Mouse (Mus musculus): ENCODE measurements around the gene Samd1.

Gene Samd1

DNA sequence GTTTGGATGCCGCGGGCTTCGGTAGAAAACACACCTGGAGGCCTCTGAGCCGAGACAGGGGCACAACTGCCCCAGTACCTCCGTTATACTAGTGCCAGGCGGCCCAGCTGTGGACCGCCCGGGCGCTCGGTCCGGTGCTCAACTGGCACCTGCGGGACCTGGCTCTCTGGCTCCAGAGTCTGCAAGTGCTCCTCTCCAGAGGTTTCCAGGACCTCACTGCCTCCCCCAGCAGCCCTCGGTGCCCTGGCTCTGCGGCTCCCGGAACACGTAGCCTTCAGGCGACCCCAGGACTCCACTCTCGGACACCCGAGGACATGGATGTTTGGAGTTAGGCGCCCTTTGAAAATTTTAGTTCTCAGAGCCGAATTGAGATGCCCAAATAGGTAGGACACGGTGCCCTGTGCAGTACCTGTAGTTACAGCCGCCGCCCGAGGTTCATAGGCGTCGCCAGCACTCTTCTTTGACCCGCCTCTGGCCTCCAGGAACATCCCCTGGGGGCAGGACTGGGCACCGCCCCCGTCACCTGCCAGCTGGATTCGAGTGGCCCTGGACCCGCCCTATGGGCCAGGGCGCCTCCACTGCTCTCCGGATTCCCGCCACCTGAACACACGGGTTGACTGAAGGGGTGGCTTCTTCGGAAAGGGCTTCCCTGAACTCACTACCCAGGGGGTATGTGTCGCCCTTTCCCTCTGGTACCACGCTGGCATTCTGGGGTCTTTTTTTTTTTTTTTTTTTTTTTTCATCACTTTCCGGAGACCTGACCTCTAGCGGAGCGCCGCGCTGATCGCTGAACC lies 14.4 kb downstream of the Samd1 start, which contains the start of gene 2210011C24Rik:
Gene 2210011C24Rik, minus strand, starts transcription at position 467 of the 794 bp plus-strand sequence.
- DNase-seq (ENCODE audit: low read depth, low spot score): no peak

DNA sequence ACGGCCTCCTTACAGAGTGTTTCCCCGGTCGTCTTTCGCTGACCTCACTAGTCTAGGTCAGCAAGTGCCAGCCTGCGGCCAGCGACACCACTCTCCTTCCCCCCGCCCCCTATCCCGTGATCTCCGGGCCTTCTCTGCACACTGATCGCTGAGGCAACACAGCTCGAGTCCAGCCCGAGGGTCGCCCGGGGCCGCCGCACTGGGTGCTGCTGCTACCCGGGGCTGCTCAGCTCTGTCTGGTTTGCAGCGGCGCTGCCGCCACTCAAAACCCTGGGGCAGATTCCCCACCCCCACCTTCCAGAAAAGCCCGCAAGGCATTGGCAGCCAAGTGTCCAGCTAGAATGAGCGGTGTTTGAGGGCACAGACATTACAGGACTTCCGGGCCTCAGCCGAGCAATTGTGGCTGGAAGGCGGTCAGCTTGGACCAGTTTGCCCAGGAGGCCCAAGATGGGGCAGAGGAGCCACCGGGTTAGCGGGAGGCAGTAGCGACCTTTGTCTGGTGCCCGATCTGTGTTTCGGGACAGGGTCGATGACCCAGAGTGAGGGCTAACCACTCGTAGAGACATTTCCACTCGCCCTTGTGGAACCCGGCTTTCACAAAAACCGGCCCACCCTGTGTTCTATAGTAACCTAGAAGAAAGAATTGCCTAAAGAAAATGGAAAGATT lies 15.2 kb downstream of the Samd1 start:
- DNase-seq (ENCODE audit: low read depth, low spot score): no peak

GRCm38 (mm10) chr8:84015833-84016232 lies 18.4 kb downstream of the Samd1 start:
- DNase-seq (ENCODE audit: low read depth, low spot score): no peak

GRCm38 (mm10) chr8:84019738-84020137 lies 22.3 kb downstream of the Samd1 start:
- DNase-seq (ENCODE audit: low read depth, low spot score): no peak

- DNase-seq (ENCODE audit: low read depth, low spot score): no peak
These were observed 23.6 kb downstream of the Samd1 start, which contains the start of gene Palm3 for GRCm38 (mm10) chr8:84021096-84021495. Gene Palm3, plus strand, starts transcription at chr8:84021471.

DNA sequence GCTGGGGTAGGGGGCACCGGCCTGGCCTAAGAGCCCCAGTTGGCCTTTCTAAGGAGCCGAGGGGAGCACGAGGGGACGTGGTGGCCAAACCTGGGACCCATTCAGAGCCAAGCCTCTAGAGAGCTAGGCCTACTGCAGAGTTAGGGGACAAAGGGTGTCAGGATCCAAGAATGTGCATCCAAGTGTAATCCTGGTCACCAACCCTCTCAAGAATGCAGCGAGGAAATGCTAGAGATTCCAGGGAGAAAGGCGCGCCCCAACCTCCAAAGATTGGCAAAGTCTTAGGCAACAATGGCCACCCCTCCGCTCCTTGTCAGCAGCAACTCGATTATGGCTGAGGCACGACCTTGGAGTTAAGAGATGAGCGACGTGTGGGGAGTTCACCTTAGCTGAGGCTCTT lies 24.1 kb downstream of the Samd1 start:
- DNase-seq (ENCODE audit: low read depth, low spot score): no peak

GRCm38 (mm10) chr8:84023085-84023484 lies 25.6 kb downstream of the Samd1 start:
- DNase-seq (ENCODE audit: low read depth, low spot score): no peak

- DNase-seq (ENCODE audit: low read depth, low spot score): no peak
These were observed 26.2 kb downstream of the Samd1 start for GRCm38 (mm10) chr8:84023631-84024030.

DNA sequence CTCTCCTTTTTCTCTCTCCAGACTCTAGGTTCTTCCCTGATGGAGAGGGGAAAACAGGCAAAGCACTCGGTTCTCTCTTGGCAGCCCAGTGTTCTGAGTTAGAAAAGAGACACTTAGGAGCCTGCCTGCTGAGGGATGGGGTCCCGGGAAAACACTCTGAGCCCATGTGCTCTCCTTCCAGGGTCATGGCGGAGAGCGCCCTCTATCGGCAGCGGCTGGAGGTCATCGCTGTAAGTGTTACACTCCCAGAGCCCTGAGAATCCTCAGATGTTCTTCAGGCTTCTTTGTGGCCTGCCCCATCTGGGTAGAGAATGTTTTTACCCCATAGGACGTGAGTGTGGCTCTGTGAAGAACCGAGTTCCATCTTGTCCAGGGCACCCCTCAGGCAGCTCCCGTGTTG lies 26.7 kb downstream of the Samd1 start:
- peak; percentile 76 for DNase-seq (ENCODE audit: low read depth, low spot score)

GRCm38 (mm10) chr8:84025863-84026262 lies 28.4 kb downstream of the Samd1 start:
- peak; percentile 72 for DNase-seq (ENCODE audit: low read depth, low spot score)

DNA sequence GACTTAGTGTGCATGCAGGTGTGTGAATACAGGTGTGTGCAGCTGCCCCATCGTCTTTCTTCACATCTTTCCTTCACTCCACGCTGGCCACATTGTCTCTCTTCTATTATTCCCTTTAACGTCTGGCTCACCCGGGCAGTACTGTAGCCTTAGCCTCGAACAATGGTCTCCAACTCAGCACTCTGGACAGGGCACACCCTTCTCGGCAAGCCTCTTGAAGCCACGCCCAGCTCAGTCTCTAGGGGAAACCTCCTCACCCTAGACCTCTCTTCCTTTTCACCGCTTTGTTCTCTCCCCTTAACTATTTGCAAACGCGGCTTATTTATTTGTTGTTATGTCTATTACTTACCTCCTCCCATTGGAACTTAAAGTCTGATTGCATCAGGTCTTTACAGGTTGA lies 30.0 kb downstream of the Samd1 start:
- DNase-seq (ENCODE audit: low read depth, low spot score): no peak

GRCm38 (mm10) chr8:84029272-84029671 lies 31.8 kb downstream of the Samd1 start:
- DNase-seq (ENCODE audit: low read depth, low spot score): no peak

DNA sequence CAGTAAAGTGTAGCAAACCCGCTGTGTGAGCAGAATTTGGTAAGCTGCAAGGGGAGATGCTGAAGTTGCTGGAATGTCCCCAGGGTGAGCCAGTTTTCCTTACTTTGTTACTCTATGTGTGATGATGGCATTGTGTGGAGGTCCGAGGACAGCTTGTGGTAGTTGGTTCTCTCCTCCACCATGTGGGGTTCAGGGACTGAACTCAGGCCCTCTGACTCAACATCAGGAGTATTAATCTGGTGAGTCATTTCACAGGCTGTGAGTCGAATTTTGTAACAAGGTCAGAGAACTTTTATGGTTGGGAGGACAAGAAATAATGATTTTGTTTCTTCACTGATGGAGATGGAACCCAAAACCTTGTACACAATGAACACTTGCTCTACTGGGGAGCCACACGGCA lies 35.3 kb downstream of the Samd1 start:
- no peak for DNase-seq (ENCODE audit: low read depth, low spot score)

- no peak for DNase-seq (ENCODE audit: low read depth, low spot score)
These were observed 40.5 kb downstream of the Samd1 start for GRCm38 (mm10) chr8:84038015-84038414.

- DNase-seq (ENCODE audit: low read depth, low spot score): peak; percentile 88
These were observed 41.6 kb downstream of the Samd1 start for GRCm38 (mm10) chr8:84039050-84039449.

DNA sequence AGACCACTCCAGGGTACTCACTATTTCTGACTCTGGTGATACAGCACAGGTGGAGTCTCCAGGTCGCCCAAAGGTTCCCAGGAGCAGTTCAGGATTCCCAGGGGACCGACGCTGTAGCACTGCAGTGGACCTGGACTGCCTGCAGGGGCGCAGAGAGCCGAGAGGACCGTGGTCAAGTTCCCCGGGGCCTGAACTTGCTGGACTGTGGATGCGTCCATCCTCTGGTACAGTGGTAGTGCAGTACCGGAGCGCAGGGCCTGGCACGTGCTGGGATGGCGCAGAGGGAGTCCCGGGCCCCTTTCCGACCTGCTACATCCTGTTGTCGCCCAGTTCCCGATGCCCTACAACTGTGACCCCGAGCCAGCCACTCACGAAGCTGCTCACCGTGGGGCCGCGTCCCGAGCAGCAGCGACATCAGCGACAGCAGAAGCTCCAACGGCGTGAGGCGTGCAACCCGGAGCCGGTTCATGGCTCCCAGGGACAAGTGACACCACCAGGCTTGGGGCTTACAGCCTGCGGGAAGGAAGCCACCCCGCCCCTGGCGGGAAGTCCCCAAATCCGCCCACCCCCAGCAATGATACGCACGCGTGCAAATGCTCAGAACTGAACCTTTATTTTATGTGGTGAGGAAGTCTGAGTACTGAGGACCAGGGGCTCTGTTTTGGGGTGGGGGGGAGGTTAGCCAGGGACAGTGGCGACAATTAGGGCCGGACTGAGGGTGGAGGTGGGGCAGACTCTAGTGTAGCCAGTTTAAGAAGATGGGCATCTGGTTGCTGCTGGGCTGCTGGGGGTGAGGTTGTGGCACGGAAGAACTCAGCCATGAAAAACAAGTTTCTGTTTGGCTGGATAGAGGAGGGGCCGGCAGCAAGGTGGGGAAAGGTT lies 44.8 kb downstream of the Samd1 start, which contains the start of gene Il27ra:
Gene Il27ra, minus strand, starts transcription at position 524 of the 882 bp plus-strand sequence.
- peak; percentile 77 for DNase-seq (ENCODE audit: low read depth, low spot score)

- DNase-seq (ENCODE audit: low read depth, low spot score): no peak
These were observed 45.5 kb downstream of the Samd1 start for GRCm38 (mm10) chr8:84042948-84043342.

DNA sequence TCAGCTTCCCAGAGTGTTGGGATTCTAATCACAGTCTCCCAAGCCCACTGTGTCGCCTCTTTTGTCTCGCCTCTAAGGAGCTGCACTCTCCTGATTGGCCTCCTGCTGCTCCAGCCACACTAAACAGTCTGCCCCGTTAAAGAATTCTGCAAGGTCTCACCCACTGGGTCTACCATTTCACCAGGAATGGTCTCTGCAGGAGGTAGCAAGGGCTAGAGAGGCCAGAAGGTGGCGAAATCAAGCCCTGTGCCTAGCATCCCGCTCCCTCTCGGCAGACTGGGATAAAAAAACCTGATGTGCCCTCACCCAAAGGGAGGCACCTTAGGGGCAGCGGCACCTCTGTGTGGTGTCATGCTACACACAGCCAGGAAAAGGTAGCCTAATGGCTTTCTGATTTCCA lies 46.6 kb downstream of the Samd1 start:
- no peak for DNase-seq (ENCODE audit: low read depth, low spot score)

DNA sequence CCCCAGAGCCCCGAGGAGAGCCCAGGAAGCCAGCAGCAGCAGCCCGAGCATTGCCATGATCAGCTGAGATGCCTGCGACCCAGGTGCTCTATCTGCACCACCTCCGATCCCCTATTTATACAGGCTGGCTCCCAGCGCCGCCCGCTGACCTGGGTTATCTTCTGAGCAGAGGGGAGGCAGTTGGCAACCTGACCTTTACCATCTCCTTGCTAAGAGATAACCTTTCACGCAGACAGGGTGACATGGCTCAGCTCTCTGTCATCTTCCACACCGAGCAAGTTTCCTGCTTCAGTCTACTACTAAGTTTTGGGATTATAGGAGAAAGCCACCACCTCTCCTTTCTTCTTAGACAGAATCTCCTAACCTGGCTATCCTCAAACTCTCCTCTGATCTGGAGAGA lies 47.4 kb downstream of the Samd1 start, which contains the start of gene Rln3:
Gene Rln3, minus strand, starts transcription at position 101 of the 400 bp plus-strand sequence.
- no peak for DNase-seq (ENCODE audit: low read depth, low spot score)

GRCm38 (mm10) chr8:84046505-84046904 lies 49.0 kb downstream of the Samd1 start:
- no peak for DNase-seq (ENCODE audit: low read depth, low spot score)

DNA sequence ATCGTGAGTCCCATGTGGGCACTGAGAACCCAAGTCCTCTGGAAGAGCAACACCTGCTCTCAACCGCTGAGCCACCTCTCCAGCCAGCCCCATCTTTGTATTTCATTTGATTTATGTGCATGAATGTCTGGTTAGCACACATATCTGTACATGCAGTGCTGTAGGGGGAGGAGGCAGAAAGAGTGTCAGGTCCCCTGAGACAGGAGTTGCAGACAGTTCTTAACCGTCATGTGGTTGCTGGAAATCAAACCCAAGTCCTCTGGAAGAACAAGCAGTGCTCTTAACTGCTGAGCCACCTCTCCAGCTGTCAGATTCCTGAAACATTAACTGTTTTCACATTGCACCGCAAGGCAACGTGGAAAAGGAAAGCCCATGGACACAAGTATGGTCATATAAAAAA lies 50.7 kb downstream of the Samd1 start:
- DNase-seq (ENCODE audit: low read depth, low spot score): no peak
